Mouse (Mus musculus): ENCODE measurements around the gene Vamp2. TPM values are rescaled to one million over a fixed set of nuclear protein-coding genes. Genes with fewer than 3 reads are reported as not detected.

Gene Vamp2
- polyA plus RNA-seq (2016; fragmentation: Nextera tagmentation; extraction: Ambion mirVana) = 68.0 and 79.5 TPM in 2 replicates

DNA sequence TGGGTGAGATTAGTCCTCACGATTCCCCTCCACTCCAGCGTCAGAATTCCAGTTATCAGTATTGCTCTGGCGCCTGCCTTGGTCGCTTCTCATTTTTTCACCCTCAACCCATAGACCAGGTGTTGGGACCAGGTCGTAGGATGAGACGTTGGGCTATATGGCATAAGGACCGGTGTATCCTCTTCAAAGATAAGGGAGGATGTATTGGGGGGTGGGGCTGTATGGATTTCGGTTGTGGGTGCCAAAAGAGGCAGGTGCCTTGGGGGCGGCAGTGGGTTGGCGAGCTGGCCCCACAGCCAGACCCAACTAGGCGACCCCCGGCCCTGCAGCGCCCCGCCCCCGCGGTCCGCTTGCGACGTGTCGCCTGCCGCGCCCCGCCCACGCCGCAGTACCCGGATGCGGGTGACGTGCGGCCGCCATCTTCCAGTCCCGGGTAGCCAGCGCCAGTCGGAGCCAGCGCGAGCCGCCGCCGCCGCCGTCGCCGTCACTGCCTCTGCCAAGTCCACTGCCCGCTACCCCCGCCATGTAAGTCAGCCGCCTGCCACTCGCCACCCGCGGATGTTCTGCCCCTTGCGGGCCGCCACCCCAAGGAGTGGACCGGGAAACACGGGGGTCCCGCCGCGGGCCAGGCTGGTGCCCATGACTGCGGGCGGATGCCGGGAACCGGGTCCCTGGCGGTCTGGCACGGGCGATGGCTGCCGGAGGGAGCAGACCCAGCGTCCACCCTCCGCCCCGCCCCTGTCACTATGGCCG, at the start of gene Vamp2:
Vamp2 (plus strand) TSS at position 388 of the 753 bp plus-strand sequence.
- peaks cover 34% of the 10 kb centered on the region for H3K36me3 ChIP-seq
- H3K4me3 ChIP-seq (replicated peaks) = peak within 1 kb of the TSS; percentile 97
- H3K9ac ChIP-seq (replicated peaks) = peak within 1 kb of the TSS; percentile 99
- no peaks in the 10 kb centered on the region for H3K27me3 ChIP-seq
- peak; percentile 77 for ATAC-seq (ENCODE audit: insufficient number of reproducible peaks, insufficient read depth, low FRiP score, low TSS enrichment, low read depth)
- H3K9me3 ChIP-seq = no peaks in the 10 kb centered on the region
- WGBS = 1% methylated on average over 64 of the region's 67 CpGs
- H3K4me2 ChIP-seq = peak within 1 kb of the TSS; percentile 98
- peaks cover 36% of the 10 kb centered on the region for H3K4me1 ChIP-seq (replicated peaks)
- peak within 1 kb of the TSS; percentile 93 for H3K27ac ChIP-seq

DNA sequence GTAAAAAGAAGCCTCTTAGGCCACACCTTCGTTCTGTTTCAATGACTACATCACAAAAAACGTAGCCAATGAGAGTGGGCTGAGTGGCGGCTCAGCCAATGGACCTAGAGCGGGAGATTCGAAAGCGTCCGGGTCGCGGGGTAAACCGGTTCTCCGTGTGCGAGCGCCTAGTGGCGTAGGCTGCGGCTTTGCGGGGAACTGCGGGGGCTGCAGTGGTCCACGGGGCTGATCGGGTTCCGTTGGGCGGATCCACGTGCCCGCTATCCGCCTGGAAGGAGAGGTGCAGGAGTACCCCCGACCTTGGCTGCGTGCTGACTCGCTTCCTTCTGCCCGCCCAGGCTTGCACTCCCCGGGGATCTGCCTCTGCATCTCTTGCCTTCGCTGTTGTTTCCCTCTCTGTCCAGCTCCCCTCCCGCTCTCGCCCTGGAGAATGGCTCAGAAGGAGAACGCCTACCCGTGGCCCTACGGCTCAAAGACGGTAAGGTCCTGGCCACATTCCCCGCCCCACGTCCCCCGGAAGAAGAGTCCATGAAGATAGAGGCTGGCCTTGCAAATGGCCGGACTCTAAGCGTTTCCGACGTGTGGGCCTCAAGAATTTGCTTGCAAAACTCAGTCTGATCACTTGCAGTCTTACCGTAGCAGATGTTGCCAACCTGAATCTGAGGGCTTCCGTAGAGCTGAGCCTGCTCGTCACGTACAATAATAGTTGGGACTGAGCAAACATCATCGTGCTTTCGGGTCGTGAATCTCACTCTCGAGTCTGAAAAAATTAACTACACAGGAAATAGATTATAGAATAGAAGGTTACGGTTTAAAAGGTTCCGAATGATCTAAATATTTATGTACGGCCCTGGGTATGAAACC, 42.5 kb upstream of the Vamp2 start, which contains the start of gene Aurkb:
Aurkb (plus strand) TSS at position 117 of the 864 bp plus-strand sequence.
- WGBS = under 1% methylated on average over 54 of the region's 54 CpGs
- H3K9me3 ChIP-seq = no peaks in the 10 kb centered on the region
- H3K27ac ChIP-seq = peak within 1 kb of the TSS; percentile 93
- peak within 1 kb of the TSS; percentile 83 for H3K9ac ChIP-seq (replicated peaks)
- ATAC-seq (ENCODE audit: insufficient number of reproducible peaks, insufficient read depth, low FRiP score, low TSS enrichment, low read depth) = peak; percentile 75
- peaks cover 25% of the 10 kb centered on the region for H3K4me1 ChIP-seq (replicated peaks)
- no peaks in the 10 kb centered on the region for H3K27me3 ChIP-seq
- H3K4me3 ChIP-seq (replicated peaks) = peak within 1 kb of the TSS; percentile 83
- peak within 1 kb of the TSS; percentile 85 for H3K4me2 ChIP-seq
- H3K36me3 ChIP-seq = peaks cover 34% of the 10 kb centered on the region

DNA sequence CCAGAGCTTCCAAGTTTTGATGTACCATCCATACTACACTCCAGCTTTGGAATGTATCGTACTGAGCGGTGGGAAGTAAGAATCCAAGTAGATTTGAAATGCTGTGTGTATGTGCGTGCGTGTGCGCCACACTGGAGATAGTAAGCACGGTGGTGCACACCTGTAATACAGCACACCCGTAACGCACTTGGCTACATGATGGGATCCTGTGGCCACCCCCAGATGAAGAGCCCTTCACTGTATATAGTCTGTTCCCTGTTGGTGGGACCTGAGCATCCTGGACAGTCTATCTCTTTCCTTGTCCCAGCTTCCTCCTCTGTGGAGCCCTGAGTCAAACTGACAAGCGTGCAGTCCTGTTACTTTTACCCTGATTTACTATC, 41.9 kb upstream of the Vamp2 start:
- ATAC-seq (ENCODE audit: insufficient number of reproducible peaks, insufficient read depth, low FRiP score, low TSS enrichment, low read depth) = no peak
- peak overlapping the region; percentile 83 for H3K9ac ChIP-seq (replicated peaks)
- peak overlapping the region; percentile 85 for H3K4me2 ChIP-seq

DNA sequence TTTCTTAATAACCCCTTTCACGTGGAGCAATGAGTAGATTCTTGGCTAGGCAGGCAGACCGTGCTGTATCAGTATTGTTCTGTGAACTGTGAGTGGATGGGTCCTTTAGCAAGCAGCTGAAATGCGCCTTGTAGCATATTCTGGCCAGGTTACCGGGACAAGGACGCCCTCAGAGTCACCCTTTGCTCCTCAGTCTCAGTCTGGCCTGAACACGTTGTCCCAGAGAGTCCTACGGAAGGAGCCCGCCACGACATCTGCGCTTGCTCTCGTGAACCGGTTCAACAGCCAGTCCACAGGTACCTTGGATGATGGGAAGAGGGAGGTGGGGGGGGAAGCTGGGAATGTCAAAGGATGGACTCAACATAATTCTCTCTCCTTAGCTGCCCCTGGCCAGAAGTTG, 40.7 kb upstream of the Vamp2 start:
- 0 out of 2 replicates have a peak overlapping the region, but pooled peaks have one; percentile 27 for H3K9ac ChIP-seq (replicated peaks)
- H3K27ac ChIP-seq = no peak overlapping the region
- peak overlapping the region; percentile 85 for H3K4me2 ChIP-seq
- ATAC-seq (ENCODE audit: insufficient number of reproducible peaks, insufficient read depth, low FRiP score, low TSS enrichment, low read depth) = no peak
- H3K4me1 ChIP-seq (replicated peaks) = peaks cover 25% of the 10 kb centered on the region
- no peaks in the 10 kb centered on the region for H3K9me3 ChIP-seq
- 90% methylated on average over 12 of the region's 12 CpGs for WGBS
- H3K36me3 ChIP-seq = peaks cover 47% of the 10 kb centered on the region
- H3K27me3 ChIP-seq = no peaks in the 10 kb centered on the region
- H3K4me3 ChIP-seq (replicated peaks) = 0 out of 2 replicates have a peak overlapping the region, but pooled peaks have one; percentile 83

More for the DNA sequence above, 41.9 kb upstream of the Vamp2 start:
- Histone ChIP-seq H3K9me3 (no peaks in the 10 kb centered on the region), H3K4me1 (replicated peaks) (peaks cover 25% of the 10 kb centered on the region), H3K27ac (no peak overlapping the region), H3K36me3 (peaks cover 40% of the 10 kb centered on the region), H3K4me3 (replicated peaks) (peak overlapping the region; percentile 83), H3K27me3 (no peaks in the 10 kb centered on the region)
- 13% methylated on average over 9 of the region's 9 CpGs for WGBS

DNA sequence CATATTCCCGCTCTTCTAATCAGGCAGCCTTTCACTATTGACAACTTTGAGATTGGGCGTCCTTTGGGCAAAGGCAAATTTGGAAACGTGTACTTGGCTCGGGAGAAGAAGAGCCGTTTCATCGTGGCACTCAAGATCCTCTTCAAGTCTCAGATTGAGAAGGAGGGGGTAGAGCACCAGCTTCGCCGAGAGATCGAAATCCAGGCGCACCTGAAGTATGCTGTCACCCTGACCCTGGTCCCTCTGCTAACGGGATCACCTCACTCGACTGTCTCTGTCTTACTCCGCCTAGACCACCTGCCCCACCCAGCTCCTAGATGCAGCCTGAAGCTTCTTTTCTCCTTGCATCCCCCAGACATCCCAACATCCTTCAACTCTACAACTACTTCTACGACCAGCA, 40.1 kb upstream of the Vamp2 start:
- peaks cover 25% of the 10 kb centered on the region for H3K4me1 ChIP-seq (replicated peaks)
- H3K4me2 ChIP-seq = 0 out of 2 replicates have a peak overlapping the region, but pooled peaks have one; percentile 85
- no peak overlapping the region for H3K27ac ChIP-seq
- H3K27me3 ChIP-seq = no peaks in the 10 kb centered on the region
- no peaks in the 10 kb centered on the region for H3K9me3 ChIP-seq
- H3K9ac ChIP-seq (replicated peaks) = no peak overlapping the region; the same call in 1 of the 2 replicates
- H3K4me3 ChIP-seq (replicated peaks) = no peak overlapping the region
- WGBS = 93% methylated on average over 14 of the region's 14 CpGs
- H3K36me3 ChIP-seq = peaks cover 50% of the 10 kb centered on the region
- no peak for ATAC-seq (ENCODE audit: insufficient number of reproducible peaks, insufficient read depth, low FRiP score, low TSS enrichment, low read depth)

DNA sequence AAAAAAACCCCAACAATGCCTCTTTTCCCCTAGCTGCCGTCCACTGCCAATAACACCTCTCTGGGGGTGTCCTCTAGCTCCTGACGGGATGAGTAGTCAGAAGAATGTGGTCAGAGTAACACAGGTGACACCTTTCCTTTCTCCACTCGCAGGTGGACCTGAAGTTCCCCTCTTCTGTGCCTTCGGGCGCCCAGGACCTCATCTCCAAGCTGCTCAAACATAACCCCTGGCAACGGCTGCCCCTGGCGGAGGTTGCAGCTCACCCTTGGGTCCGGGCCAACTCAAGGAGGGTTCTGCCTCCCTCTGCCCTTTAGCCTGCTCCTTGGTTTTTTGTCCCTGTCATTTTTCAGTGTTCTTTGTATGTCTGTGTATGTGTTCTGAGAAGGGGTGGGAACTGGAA, 37.5 kb upstream of the Vamp2 start:
- H3K4me1 ChIP-seq (replicated peaks) = peaks cover 25% of the 10 kb centered on the region
- peaks cover 56% of the 10 kb centered on the region for H3K36me3 ChIP-seq
- H3K4me2 ChIP-seq = no peak overlapping the region
- ATAC-seq (ENCODE audit: insufficient number of reproducible peaks, insufficient read depth, low FRiP score, low TSS enrichment, low read depth) = no peak
- no peak overlapping the region for H3K4me3 ChIP-seq (replicated peaks)
- no peaks in the 10 kb centered on the region for H3K27me3 ChIP-seq
- H3K9ac ChIP-seq (replicated peaks) = no peak overlapping the region
- no peaks in the 10 kb centered on the region for H3K9me3 ChIP-seq
- WGBS = 95% methylated on average over 8 of the region's 8 CpGs
- H3K27ac ChIP-seq = no peak overlapping the region

DNA sequence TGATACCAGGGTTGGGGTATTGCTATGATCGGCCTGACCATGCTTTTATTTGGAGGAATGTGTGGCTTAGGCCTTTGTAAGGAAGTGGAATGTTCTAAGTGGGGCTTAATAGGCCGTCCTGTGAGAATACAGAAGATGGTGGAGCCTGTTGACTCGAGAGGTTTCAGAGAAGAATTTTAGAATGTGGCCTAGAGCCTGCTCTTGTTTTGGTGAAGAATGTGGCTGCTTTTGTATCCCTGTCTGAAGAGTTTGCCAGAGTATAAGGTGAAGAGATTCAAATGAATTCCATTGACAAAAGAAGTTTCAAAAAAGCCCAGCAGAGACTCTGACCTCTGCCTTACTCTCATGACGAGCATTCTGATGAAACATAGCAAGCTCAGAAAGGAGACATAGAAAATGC, 36.5 kb upstream of the Vamp2 start:
- 94% methylated on average over 4 of the region's 4 CpGs for WGBS
- Histone ChIP-seq H3K9me3 (no peaks in the 10 kb centered on the region), H3K27ac (no peak overlapping the region), H3K36me3 (peaks cover 56% of the 10 kb centered on the region), H3K27me3 (no peaks in the 10 kb centered on the region), H3K4me3 (replicated peaks) (no peak overlapping the region), H3K9ac (replicated peaks) (no peak overlapping the region), H3K4me1 (replicated peaks) (peaks cover 19% of the 10 kb centered on the region), H3K4me2 (no peak overlapping the region)
- no peak for ATAC-seq (ENCODE audit: insufficient number of reproducible peaks, insufficient read depth, low FRiP score, low TSS enrichment, low read depth)

DNA sequence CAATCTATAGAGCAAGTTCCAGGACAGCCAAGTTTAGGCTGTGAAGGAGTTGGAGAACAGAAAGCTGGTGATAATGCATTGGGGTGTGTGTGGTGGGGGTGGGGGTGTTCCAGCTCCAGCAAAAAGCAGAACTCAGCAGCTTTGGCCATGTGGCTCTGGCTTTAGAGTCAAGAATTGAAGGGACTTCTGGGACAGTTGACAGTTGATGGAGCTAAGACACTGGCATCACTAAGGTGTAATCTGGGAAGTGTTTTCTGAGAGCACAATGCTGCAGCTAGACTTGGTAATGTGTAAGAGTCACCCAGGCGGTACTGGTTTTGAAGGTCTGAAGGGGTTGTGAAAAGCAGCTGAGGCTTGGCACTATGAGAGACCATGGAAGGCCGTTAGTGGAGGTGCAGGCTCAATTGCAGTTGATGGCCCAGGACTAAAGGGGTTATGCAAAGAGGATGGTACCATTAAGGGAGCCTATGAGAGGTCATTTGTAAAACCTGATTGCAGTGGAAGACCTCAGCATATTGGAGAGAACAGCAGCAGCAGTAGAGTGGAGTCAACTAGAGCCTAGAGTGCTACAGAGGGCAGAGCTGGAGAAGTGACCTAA, 35.4 kb upstream of the Vamp2 start:
- Histone ChIP-seq H3K9me3 (no peaks in the 10 kb centered on the region), H3K27me3 (no peaks in the 10 kb centered on the region), H3K4me3 (replicated peaks) (no peak overlapping the region), H3K4me1 (replicated peaks) (peaks cover 9% of the 10 kb centered on the region; the same call in 1 of the 2 replicates), H3K4me2 (no peak overlapping the region), H3K9ac (replicated peaks) (no peak overlapping the region), H3K27ac (no peak overlapping the region), H3K36me3 (peaks cover 50% of the 10 kb centered on the region)
- 72% methylated on average over 2 of the region's 2 CpGs for WGBS
- ATAC-seq (ENCODE audit: insufficient number of reproducible peaks, insufficient read depth, low FRiP score, low TSS enrichment, low read depth) = no peak

DNA sequence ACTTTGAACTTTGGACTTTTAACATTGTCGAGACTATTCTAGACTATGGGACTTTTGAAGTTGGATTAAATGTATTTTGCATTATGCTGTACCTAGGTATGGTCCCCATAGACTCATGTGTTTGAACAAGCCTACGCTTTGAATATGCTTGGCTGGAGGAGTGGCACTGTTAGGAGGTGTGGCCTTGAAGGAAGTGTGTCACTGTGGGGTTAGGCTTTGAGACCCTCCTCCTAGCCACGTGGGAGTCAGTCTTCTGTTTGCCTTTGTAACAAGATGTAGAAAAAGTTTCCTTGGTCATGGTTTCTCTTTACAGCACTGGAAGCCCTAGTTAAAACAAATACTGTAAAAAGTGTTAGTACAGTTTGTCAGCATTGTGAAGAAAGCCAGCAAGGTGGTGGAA, 34.4 kb upstream of the Vamp2 start:
- H3K4me1 ChIP-seq (replicated peaks) = peaks cover 7% of the 10 kb centered on the region

DNA sequence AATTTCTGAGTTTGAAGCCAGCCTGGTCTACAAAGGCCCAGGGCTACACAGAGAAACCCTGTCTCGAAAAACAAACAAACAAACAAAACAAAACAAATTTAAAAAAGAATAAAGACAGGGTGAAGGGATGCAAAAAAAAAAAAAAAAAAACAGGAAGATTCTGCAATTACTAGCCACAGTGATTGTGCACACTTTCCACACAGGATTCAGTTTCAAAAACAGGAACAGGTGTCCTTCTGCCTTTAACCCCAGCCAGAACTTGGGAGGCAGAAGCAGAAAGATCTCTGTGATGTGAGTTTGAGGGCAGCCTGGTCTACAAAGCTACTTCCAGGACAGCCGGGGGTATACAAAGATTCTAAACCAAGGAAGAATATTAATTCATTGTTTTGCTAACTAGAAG, 30.0 kb upstream of the Vamp2 start:
- H3K27ac ChIP-seq = no peak overlapping the region; the same call in 1 of the 2 replicates
- H3K4me3 ChIP-seq (replicated peaks) = peak overlapping the region; percentile 90
- H3K4me2 ChIP-seq = peak overlapping the region; percentile 95
- 76% methylated on average over 2 of the region's 2 CpGs for WGBS
- H3K4me1 ChIP-seq (replicated peaks) = peaks cover 23% of the 10 kb centered on the region
- no peak for ATAC-seq (ENCODE audit: insufficient number of reproducible peaks, insufficient read depth, low FRiP score, low TSS enrichment, low read depth)
- H3K27me3 ChIP-seq = peaks cover 7% of the 10 kb centered on the region; the same call in 1 of the 2 replicates
- peaks cover 6% of the 10 kb centered on the region; the same call in 1 of the 2 replicates for H3K36me3 ChIP-seq
- no peaks in the 10 kb centered on the region for H3K9me3 ChIP-seq
- peak overlapping the region; percentile 62; the same call in 1 of the 2 replicates for H3K9ac ChIP-seq (replicated peaks)

More for the DNA sequence above, 34.4 kb upstream of the Vamp2 start:
- no peak overlapping the region for H3K9ac ChIP-seq (replicated peaks)
- ATAC-seq (ENCODE audit: insufficient number of reproducible peaks, insufficient read depth, low FRiP score, low TSS enrichment, low read depth) = no peak
- H3K4me3 ChIP-seq (replicated peaks) = no peak overlapping the region
- no peak overlapping the region for H3K4me2 ChIP-seq
- H3K27me3 ChIP-seq = no peaks in the 10 kb centered on the region
- WGBS = 76% methylated on average over 3 of the region's 3 CpGs
- no peak overlapping the region for H3K27ac ChIP-seq
- no peaks in the 10 kb centered on the region for H3K9me3 ChIP-seq
- peaks cover 41% of the 10 kb centered on the region for H3K36me3 ChIP-seq

Measured in limb, embryonic 12.5 days (tissue).